Mouse (Mus musculus) MEL (cell line): ENCODE measurements at regions not wholly inside any gene's neighbourhood (a gene's known extent, or its start where the extent isn't known, plus 50 kb on each side); places are given as distances from the start of the nearest gene placed in this dataset.

Source experiments
- BHLHE40 ChIP-seq: IDR thresholded peaks from 2 replicates; pipeline ENCODE4 v1.6.1; 2012; ENCODE audit warnings: low read depth, mild to moderate bottlenecking, inconsistent platforms, low read length, improper control_type of control experiment, borderline replicate concordance
- CHD2 ChIP-seq: IDR thresholded peaks from 2 replicates; pipeline ENCODE4 v1.6.1; 2011; ENCODE audit warnings: low read length, improper control_type of control experiment
- CTCF ChIP-seq, 3 experiments: IDR thresholded peaks in 2 of 3; conservative IDR thresholded peaks in 1 of 3; 2 replicates each; pipeline ENCODE4 v1.5.1; 2011 to 2012; ENCODE audit warnings: low read length in 3 of 3, low read depth in 2 of 3, mild to moderate bottlenecking in 2 of 3, improper control_type of control experiment in 1 of 3, inconsistent platforms in 1 of 3, mixed read lengths in 1 of 3, moderate library complexity in 1 of 3; ENCODE audit not compliant: control insufficient read depth in 1 of 3, insufficient read depth in 1 of 3, poor library complexity in 1 of 3, severe bottlenecking in 1 of 3
- EP300 ChIP-seq, 2 experiments: IDR thresholded peaks; 2 replicates each; pipeline ENCODE4 v1.6.1; 2011; ENCODE audit warnings: improper control_type of control experiment in 2 of 2, low read length in 2 of 2, low read depth in 1 of 2, mild to moderate bottlenecking in 1 of 2
- GABPA ChIP-seq: IDR thresholded peaks from 2 replicates; pipeline ENCODE4 v1.6.1; 2012; ENCODE audit warnings: low read depth, mild to moderate bottlenecking, inconsistent platforms, low read length, improper control_type of control experiment, moderate library complexity
- MXI1 ChIP-seq: IDR thresholded peaks from 2 replicates; pipeline ENCODE4 v1.6.1; 2011; ENCODE audit warnings: mild to moderate bottlenecking, low read depth, low read length, improper control_type of control experiment
- NRF1 ChIP-seq: IDR thresholded peaks from 2 replicates; pipeline ENCODE4 v1.6.1; 2014; ENCODE audit warnings: low read depth, mild to moderate bottlenecking, inconsistent platforms, low read length, improper control_type of control experiment, moderate library complexity; ENCODE audit not compliant: poor library complexity, insufficient read depth, severe bottlenecking
- POLR2AphosphoS2 ChIP-seq: IDR thresholded peaks from 2 replicates; pipeline ENCODE4 v1.6.1; 2011; ENCODE audit warnings: low read length, improper control_type of control experiment
- RAD21 ChIP-seq: IDR thresholded peaks from 2 replicates; pipeline ENCODE4 v1.6.1; 2011; ENCODE audit warnings: mild to moderate bottlenecking, low read depth, low read length, improper control_type of control experiment
- TAL1 ChIP-seq: IDR thresholded peaks from 2 replicates; pipeline ENCODE4 v1.6.1; 2012; ENCODE audit warnings: mild to moderate bottlenecking, inconsistent platforms, low read length, moderate library complexity, mixed read lengths

DNA sequence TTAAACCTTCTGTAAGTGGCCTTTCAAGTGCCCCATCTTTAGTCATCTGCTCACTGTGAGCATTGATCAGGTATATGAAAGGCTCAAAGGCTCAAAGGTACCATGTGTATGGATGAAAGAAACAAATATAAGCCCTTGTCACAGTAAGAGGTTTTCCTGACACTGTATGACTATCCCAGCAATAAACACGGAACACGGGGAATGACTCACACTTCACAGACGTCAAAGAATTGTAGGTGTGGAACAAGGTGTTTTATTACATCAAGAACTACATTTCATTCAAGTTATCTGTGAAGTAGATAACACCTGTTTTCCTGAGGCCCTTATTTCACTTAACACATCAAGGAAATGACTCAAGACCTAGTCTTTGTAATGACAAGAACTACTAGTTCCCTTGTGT is 678.3 kb downstream of the Slc16a7 start:
- no peak for TF ChIP-seq MXI1
- TF ChIP-seq TAL1, result no peak
- no peak for TF ChIP-seq EP300 (IDR thresholded peaks at IDR 0.05; ENCODE audit: low read depth in 1 of 2, low read length in 2 of 2)
- no peak for TF ChIP-seq RAD21
- no peak for TF ChIP-seq GABPA
- no peak for TF ChIP-seq POLR2AphosphoS2
- no peak for TF ChIP-seq CTCF (IDR thresholded peaks at IDR 0.05 in 2 of 3, conservative IDR thresholded peaks at IDR 0.05 in 1 of 3; ENCODE audit: control insufficient read depth in 1 of 3, insufficient read depth in 1 of 3, low read depth in 2 of 3, low read length in 3 of 3, poor library complexity in 1 of 3, severe bottlenecking in 1 of 3)
- TF ChIP-seq BHLHE40, result no peak
- TF ChIP-seq NRF1, result no peak
- no peak for TF ChIP-seq CHD2
